Mouse (Mus musculus): ENCODE data around the gene Hdac6.

GRCm38 (mm10) chrX:7907735-7908134, 40.0 kb downstream of the Hdac6 start, which contains the start of gene Gm10491:
- no peak for TF ChIP-seq CTCF (IDR thresholded peaks at IDR 0.05; ENCODE audit: extremely low read depth, insufficient read depth, insufficient read length, insufficient replicate concordance)
- TF ChIP-seq POLR2A (IDR thresholded peaks at IDR 0.05; ENCODE audit: low read depth, low read length): no peak
